Mouse (Mus musculus) ovary, postnatal 14 days (tissue): ENCODE data around the gene Atxn1.

Experiments used
- DNase-seq: peaks from one replicate; pipeline ENCODE4 v3.0.0; 2022; ENCODE audit warnings: low spot score

Gene Atxn1

DNA sequence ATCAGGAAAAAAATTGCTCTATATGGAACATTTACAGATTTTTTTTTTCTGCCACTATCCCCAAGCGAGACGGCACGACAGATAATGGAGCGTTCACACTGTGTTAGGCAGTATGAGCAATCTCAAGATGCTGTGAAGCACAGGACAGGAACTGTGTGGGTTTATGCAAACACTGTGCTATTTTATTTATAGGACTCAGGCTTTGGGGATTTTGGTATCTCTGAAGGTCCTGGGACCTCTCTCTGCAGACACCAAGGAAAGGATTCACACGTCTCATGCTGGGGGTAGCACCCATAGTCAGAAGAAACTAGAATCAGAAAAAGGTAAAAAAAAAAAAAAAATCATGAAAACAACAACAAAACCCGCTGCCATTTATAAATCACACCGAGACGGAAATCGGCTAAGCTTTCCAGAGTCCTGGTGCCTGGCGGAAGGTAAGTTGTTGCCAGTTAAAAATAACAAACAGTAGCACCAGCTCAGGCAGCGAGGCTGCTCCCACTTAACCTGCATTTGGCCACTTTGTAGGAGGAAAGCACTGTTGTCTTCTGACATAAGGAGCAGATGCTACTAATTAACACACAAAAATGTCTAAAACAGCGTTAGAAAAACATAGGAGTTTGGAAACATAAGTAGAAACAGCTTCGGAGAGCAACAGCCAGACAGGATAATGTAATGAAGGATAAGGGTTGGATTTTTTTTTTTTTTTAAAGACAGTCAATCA lies 102.8 kb downstream of the Atxn1 start:
- DNase-seq = no peak

DNA sequence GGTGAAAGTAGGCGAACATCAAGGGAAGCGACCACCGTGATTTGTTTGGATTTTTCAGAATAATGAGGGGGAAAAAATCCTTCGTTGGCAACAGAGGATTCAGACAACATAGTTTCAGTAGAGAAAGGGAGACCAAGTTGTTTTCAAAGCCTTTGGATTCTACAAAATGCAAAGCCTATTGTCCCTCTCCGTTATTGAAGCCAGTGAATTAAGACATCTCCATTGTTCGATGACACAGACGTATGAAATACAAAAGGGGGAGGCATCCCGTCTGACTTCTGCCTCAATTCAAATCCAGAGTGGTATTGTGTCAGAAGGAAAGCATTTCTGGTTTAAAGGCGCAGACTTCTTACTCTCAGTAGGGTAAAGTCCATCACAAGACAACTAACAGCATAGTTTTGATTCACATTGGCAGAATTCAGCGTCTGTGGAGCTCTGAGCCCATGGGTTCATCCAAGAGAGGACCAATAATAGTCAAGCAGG lies 103.7 kb downstream of the Atxn1 start:
- no peak for DNase-seq

DNA sequence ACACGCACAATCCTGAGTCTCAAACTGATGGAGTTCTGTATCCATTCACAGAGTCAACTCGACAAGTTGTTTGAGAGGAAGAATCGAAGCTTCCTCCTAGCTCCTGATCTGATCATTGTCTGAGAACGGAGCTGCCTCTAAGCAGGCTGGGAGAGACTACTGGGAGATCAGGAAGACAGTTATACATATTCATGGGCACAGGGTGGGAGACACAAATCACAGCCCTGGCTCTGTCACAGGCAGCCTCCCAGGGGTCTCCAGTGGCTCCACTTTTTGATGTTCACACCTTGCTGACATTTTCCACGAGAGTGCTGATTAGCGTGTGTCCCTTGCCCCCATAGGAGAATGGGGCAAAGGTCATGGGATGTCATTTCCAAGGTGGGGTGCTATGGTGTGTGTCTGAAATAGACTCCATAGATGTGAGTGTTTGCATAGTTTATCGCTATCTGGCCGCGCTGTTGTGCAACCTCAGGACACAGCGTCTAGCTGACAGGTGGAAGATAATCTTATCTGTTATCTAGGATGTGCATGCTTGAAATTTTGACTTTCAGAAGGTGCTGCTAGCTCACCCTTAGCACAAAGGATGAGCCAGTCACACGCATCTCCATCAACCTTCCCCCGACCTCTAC lies 105.6 kb downstream of the Atxn1 start:
- DNase-seq = no peak

DNA sequence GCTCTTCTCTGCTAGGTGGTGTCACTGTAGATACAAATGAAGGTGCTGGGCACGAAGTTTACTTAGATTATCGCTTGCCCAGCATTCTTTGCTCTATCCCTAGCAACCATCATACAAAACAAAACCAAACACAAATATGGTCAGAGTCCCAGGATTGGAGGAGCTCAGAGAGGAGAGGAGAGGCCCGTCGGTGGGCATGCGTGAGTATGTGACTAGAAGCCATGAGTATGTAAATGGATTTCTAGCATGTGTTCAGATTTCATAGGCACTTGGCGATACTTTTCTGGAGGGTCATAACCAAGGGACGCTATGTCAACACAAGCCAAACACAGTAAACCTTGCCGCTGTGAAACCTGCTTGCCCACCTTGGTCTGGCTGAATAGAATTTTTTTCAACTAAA lies 107.4 kb downstream of the Atxn1 start:
- no peak for DNase-seq

DNA sequence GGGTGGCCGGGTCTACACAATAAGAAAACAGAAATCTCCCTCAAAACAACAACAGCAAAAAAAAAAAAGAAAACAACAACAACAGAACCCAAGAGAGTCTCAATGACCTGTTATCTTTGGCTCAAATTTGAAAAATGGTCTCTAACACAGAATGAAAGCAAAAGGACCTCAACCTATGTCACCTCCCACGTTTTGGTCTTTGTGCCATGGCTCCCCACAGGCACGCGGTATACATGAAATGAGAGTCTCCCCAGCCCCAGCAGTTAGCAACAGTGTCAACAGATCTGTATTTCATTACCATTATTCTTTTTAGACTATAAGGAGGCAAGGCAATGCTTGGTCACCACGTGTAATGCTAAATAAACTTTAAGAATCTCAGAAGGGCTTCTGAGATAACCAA lies 110.3 kb downstream of the Atxn1 start:
- no peak for DNase-seq

DNA sequence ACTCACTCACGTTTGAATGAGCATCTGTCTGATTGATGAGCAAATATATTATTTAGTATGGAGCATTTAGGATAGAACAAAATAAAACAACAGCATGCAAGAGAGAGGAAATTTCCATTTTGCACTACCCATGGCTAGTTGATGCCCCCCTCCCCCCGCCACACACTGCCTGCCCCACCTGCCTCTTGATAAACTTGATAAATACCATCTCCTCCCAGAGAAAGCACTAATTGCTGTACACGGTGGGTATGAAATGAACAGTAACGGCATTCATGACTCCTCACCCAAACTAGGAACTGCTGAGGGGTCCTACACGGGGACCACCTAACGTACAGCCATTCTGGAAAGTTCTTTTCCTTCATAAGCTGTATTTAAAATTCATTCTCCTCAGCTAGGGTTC lies 111.1 kb downstream of the Atxn1 start:
- no peak for DNase-seq

DNA sequence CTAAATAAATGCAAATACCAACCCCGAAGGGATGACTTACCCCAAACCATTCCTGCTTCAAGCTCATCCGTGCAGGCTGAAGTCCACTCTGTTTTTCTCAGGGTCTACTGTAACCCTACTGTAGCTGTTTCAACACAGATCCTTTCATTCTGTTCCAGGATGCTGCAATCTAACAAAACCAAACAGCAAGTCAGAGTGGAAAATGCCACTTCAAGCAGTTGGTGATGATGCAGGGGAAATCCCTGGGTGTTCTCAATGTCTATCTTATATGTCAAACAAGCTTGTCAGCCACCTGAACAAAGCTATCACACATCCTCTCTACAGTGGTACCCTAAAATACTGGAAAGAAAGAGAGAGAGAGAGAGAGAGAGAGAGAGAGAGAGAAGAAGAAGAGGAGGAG lies 112.5 kb downstream of the Atxn1 start:
- no peak for DNase-seq

DNA sequence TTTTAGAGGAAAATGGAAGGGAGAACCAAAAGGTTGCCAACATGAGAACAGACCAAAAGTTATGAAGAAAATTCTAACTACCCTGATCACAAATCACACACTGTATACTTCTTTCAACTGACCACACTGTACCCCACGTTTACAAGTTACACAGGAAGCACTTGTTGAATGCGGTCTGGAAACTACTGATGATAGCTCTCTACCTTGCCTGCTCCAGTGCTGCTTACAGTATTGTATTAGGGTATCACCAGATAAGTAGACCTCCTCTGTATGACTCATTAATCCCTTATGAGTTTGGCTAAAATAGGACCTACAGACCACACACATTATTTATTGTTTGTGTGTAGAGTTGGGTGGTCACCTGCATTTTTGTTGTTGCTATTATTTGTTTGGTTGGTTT lies 113.1 kb downstream of the Atxn1 start:
- no peak for DNase-seq

DNA sequence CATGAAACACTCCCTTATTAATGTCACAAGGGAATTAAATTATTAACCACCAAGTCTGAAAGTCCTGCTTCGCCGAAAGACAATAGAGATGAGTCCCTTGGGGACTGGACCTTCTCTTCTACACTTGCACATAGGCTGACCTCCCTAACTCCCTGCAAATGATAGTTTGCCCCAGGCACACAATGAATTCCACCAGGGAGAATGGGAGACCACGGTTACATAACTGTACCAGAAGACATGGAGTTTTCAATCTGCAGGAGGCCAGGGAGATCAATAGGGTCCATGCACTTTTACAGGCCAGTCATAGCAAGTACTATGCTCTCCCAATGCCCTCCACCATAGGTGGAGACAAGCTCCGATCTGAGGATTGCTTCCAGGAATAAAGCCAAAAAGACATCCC lies 113.7 kb downstream of the Atxn1 start:
- no peak for DNase-seq

DNA sequence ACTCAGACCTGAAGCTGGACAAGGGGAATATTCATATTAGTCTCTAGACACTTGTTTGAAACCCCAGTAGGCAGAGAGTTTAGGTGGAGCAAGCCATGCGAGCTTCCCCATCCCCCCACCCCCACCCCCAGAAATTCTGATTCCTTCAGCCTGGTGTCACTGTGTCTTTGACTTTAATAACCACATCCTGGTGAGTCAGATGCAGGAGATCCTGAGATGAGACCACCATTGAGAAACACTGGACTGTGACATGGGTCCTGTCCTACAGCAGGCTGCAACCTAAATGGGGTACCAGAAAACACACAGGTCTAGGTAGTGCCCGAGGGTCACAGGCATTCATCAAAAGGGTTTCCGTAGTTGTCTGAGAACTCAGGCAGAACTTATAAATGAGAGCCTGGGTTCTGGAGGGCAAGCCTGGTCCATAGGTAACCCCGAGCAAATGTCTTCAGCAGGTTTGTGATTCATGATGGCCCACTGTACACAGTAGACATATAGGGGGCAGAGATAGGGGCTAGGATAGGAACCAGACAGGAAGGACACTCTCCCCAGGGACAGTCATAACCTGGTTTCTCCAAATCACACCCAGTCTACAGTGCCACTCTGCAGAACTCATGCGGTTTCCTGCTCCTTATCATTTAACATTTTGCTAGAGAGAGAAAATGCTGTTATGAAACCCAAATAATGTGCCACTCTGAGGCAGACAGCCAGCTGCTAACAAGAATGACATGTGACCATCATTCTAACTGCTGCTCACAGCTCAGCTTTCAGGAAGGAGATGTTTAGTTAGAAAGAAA lies 114.4 kb downstream of the Atxn1 start:
- DNase-seq = no peak

DNA sequence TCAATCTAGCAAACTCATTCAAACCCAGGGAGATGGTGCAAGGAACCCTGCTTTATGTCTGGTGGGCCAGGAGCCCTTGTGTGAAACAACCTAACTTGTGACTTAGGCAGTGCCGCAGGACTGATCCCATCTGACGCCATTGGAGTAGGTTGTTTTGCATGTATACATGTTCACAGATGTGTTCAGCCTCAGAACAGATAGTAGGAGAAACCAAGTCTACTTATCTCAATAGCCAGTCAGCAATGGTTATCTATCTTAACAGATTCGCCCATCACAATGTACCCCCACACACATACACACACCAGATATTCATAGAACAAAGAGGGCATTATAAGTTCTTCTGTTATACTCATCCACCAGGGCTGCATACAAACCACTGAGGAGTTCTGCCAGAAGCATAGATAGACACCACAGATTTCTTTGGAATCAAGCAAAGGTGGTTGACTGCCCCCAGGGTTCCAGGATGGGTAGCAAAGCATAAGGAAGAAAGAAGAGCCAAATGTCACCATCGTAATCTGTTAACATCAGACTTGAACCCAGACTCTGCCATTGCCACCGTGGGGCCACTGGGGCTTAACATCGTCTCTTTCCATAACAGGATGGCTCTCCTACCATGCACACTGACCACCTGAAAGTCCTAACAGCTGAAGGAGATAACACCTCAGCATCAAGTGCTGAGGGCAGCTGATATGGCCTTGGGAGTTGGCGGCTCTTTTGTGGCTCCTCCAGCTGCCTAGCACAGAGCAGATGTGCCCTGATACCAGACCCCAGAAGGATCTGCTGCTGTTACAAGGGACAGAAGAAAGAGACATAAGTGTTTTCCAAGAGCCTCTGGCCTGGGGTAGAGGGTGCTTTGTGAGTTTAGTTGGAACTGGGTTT lies 115.4 kb downstream of the Atxn1 start:
- no peak for DNase-seq

DNA sequence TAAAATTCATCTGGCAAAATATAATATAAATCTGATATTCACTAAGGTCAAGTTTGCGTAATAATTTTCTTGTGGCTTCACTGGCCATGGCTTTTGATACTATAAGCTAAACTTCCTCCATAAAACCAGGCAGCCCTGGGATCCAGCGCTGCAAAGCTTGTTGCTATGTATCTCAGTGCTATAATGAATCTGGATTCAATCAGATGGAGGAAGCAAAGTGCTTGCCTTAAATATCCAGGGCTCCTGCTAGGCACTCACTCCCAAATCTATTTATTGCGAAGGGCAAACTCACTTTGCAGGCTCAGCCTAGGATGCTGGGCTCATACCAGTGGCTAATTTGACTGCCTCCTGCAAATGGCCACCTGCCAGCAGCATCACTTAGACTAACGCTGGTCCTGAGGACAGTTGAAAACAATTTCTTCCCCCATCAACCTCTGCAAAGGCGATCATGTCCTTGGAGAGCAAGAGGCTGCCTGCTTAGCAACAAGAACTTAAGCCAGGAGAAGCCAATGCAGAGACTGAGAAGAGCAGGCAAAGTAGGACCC lies 122.2 kb downstream of the Atxn1 start:
- no peak for DNase-seq

DNA sequence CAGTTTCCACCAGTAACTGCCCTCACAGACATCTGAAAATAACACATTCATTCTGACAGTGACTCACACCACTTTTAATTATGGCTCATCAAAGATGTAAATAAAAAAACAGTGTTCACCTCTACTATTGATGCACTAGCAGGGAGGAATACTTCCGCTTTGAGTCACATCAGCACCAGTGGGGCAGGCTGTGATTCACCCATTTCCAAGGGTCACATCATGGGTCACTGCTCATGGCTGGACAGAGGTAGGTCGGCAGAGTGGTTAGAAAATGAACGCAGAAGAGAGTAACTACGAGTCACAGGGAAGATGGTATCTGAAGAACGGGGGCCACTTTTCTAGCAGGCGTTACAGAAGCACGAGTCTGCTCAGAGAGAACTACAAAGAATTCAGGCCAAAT lies 124.9 kb downstream of the Atxn1 start:
- DNase-seq = no peak

DNA sequence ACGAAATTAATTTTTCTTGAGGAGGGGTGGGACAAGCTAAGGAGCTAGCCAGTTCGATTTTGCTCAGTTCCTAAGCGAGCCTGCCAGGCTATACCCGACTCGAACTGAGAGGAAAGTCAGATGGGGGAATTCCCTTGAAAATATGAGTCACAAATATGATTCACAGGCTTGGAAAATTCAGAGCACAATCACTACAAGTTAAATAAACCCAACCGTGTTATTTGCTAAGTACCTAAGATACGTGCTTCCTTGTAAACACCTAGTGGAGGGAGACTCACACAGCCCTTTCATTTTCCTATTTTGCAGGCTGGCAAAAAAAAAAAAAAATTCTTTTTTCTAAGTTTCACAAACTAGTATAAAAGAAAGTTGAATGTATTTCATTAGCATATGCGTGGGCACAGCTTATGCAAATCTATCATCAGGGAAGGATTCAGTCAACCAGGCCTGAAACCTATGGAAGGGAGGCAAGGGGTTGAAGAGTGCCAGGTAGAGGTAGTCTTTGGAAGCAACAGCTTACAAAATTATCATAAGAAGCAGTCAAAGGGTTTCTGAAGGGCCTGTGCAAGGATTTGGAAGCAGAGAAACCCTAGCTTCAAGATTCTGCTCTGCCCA lies 127.1 kb downstream of the Atxn1 start:
- DNase-seq = no peak

DNA sequence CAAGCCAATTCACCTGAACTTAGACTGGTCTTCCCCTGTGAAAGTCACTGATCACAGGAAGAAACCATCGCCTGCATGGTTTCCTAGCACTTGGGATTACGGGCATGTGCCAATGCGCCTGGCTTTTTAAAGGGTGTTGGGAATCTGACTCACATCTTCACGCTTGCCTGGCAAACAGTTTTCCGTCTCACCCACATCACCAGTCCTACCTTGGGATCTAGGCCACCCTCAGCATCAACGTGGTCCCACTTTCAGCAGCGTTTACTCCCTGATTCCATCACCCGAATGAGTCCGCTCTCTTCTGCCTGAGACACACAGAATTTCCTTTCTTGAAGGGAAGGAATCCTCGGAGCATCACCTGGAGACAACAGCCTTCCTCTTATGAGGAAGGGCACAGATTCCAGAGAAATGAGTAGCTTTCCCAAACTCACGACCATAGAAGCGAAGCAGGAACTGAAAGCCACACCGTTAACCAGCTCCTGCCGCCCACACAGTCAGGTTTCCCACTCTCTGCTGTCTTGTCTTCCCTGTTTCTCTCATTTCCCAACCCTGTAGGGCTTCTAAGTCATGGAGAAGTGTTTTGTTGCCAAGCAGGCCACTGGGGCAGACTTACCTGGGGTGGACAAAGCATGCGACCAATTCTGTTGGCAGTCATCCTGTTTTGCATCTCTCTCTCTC lies 128.3 kb downstream of the Atxn1 start:
- DNase-seq = no peak

DNA sequence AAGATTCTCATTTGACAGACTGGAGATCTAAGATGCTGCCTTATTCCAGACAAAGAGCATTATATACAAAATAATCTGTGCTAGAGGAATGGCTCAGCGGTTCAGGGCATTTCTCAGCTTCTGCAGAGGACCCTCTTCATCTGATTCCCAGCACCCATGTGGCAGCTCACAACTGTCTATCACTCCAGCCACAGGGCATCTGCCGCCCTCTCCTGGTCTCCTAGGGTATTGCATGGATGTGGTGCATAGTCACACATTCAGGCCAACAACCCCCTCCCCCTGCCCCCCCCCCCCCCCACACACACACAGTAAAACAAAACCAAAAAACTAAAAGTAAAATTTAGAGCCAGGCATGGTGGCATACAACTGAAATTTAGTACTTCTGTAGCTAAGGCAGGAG lies 130.5 kb downstream of the Atxn1 start:
- no peak for DNase-seq

DNA sequence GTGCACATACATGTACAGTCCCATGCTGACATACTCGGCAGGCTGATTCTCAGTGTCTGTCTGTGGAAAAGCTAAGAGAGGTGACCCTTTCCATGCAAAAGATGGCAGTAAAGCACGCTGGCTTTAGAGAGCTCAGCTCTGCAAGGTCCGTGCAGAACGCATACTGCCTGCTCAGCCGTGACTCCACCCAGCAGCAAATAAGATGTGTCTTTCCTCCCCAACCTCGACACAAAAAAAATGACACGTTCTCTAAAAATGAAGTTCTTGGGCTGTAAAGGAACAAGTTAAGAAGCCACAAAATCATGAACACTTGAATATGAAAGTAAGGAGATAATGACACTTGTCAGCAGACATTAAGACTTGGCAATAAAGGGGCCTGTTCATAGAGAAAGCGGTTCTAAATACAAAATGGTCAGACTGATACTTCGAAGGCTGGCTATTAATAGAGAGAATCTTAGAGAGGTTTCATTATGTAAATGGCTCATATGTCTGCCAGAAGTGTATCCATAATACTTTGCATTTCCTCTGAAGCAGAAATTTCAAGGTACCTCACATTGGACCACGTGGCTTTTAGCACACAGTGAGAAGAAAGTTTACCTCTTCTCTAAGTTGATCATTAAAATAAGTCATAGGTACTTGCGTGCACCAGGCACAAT lies 132.0 kb downstream of the Atxn1 start:
- no peak for DNase-seq

DNA sequence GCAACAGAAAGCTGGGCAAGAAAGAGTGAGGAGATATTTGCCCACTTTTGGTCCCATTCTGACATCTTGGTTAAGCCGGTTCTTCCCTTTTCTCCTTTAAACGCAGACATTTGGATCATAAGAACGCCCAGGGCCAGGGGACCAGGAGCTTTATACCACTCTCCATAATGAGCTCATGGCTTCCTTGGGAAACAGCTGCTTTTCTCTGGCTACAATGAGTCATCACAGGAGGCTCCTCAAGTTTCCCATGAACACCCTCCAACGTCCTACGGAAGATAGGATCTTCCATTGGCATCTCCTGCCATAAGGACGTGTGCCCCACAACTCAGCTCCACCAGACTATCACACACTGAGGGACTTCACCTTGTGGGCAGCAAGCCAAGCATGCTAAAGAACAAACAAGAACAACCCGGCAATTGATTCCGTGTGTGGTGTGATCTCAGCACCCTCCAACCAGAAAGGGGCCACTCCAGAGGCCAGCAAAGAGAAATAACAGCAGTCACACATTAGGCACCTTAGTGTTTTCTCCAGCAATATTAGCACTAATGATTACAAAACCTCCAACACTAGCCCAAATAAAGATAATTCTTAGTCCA lies 135.4 kb downstream of the Atxn1 start:
- DNase-seq = no peak

DNA sequence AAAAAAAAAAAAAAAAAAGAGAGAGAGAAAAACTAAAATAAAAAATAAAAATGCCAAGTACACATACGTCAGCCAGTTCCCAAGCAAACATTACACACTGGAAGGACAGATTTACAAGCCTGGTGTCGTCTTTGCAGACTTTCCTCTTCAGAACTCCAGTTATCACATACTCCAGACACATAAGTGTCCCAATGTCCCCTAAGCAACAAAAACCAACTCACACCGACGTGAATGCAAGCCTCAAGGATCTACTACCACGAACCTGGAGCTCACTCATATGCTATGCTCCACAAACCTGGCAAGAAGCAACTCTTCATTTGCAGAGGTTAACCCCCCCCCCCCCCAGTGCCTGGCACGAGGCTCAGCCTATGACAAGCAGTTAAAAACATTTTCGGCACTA lies 136.8 kb downstream of the Atxn1 start:
- DNase-seq = no peak

DNA sequence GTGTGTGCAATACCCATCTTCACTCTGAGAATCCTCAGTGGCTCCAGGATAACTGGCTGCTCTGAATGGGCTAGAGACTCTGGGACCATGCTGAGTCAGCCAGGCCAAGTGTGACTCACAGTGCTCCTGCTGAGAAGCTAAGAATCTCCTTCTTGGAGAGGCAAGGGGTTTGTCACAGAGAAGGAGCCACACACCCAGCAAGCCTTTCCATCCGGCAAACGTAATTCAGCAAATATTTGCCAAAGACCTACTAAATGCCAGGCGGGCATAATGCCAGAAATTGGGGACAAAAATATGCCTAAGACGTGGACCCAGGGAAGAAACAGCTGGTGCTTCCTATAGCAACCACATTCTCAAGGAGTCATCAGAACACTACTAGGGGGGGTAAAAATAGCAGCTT lies 137.2 kb downstream of the Atxn1 start:
- no peak for DNase-seq
